Comparison of ENCODE assay signal across 8 mouse cellular contexts in the genomic region with DNA sequence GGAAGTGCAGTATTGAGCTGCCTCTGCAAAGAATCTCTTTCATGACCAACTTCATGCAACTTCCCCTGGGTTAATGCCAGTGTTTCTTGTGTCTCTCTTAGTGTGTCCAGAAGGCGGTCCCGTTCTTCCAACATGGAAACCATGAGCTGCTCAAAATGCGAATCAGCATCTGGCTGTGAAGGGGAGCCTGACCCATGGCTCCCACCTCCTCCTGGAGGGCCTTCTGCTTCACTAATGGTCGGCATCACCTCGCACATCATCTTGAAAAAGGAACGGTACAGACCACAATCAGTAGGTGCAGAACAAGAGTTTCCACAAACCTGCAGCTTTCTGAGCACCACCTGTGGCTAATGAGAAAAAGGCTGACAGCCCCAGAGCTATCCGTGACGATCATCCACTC. TPM values are rescaled to one million over a fixed set of nuclear protein-coding genes. Genes with fewer than 3 reads are reported as not detected.
DNase-seq lines count a peak whose midpoint lies in the region; ATAC-seq and TF ChIP-seq lines count a peak whose summit lies in the region.

No protein-coding gene starts in this region.

- H3K27ac ChIP-seq in kidney, embryonic 16.5 days (ENCODE audit: low read length): no peak overlapping the region
- H3K27ac ChIP-seq in embryonic facial prominence, embryonic 13.5 days: no peak overlapping the region
- H3K27ac ChIP-seq in hindbrain, postnatal 0 days: 0 out of 2 replicates have a peak overlapping the region, but pooled peaks have one; percentile 76
- H3K27ac ChIP-seq in midbrain, postnatal 0 days (ENCODE audit: low read depth, low read length): no peak overlapping the region

- no peaks in the 10 kb centered on the region for H3K9me3 ChIP-seq in kidney, embryonic 16.5 days (ENCODE audit: low read length)
- no peaks in the 10 kb centered on the region for H3K9me3 ChIP-seq in embryonic facial prominence, embryonic 13.5 days
- no peaks in the 10 kb centered on the region for H3K9me3 ChIP-seq in hindbrain, postnatal 0 days (ENCODE audit: low read length)
- no peaks in the 10 kb centered on the region for H3K9me3 ChIP-seq in midbrain, postnatal 0 days (ENCODE audit: low read length)

- peaks cover 18% of the 10 kb centered on the region for H3K36me3 ChIP-seq in kidney, embryonic 16.5 days (ENCODE audit: insufficient read depth, low read length)
- peaks cover 43% of the 10 kb centered on the region for H3K36me3 ChIP-seq in embryonic facial prominence, embryonic 13.5 days
- H3K36me3 ChIP-seq in hindbrain, postnatal 0 days (ENCODE audit: insufficient read depth, low read length): peaks cover 8% of the 10 kb centered on the region; the same call in 1 of the 2 replicates
- peaks cover 7% of the 10 kb centered on the region; the same call in 1 of the 2 replicates for H3K36me3 ChIP-seq in midbrain, postnatal 0 days (ENCODE audit: insufficient read depth, low read length)

- no peak for DNase-seq in kidney, postnatal 36 days
- DNase-seq in hindbrain, postnatal 0 days (ENCODE audit: low spot score): no peak
- no peak for DNase-seq in midbrain, postnatal 0 days (ENCODE audit: low spot score)
- DNase-seq in left cerebral cortex, adult 9 months (ENCODE audit: low spot score in 2 of 2): no peak
- DNase-seq in right cerebral cortex, postnatal 14 days: no peak
- no peak for DNase-seq in gastrocnemius, postnatal 14 days

- H3K9ac ChIP-seq in kidney, embryonic 16.5 days (replicated peaks; ENCODE audit: low read length): peak overlapping the region; percentile 96; the same call in 1 of the 2 replicates
- H3K9ac ChIP-seq in embryonic facial prominence, embryonic 13.5 days: peak overlapping the region; percentile 98
- peak overlapping the region; percentile 98 for H3K9ac ChIP-seq in hindbrain, postnatal 0 days (replicated peaks; ENCODE audit: low read length)
- peak overlapping the region; percentile 97; the same call in 1 of the 2 replicates for H3K9ac ChIP-seq in midbrain, postnatal 0 days (replicated peaks; ENCODE audit: low read length, poor library complexity, severe bottlenecking)

- H3K4me3 ChIP-seq in kidney, embryonic 16.5 days (ENCODE audit: low read length): peak overlapping the region; percentile 95; the same call in 1 of the 2 replicates
- peak overlapping the region; percentile 96 for H3K4me3 ChIP-seq in embryonic facial prominence, embryonic 13.5 days
- H3K4me3 ChIP-seq in hindbrain, postnatal 0 days (ENCODE audit: low read length): peak overlapping the region; percentile 98; the same call in 1 of the 2 replicates
- peak overlapping the region; percentile 96 for H3K4me3 ChIP-seq in midbrain, postnatal 0 days (ENCODE audit: low read depth, low read length)

- ATAC-seq in kidney, embryonic 16.5 days (ENCODE audit: low FRiP score, low TSS enrichment): no peak
- ATAC-seq in embryonic facial prominence, embryonic 13.5 days (ENCODE audit: insufficient number of reproducible peaks, insufficient read depth, low FRiP score, low TSS enrichment, low read depth): no peak
- ATAC-seq in hindbrain, postnatal 0 days: no peak
- ATAC-seq in midbrain, postnatal 0 days (ENCODE audit: low FRiP score): no peak

- H3K4me1 ChIP-seq in kidney, embryonic 16.5 days (ENCODE audit: insufficient read depth, low read length): peaks cover 19% of the 10 kb centered on the region
- peaks cover 22% of the 10 kb centered on the region for H3K4me1 ChIP-seq in embryonic facial prominence, embryonic 13.5 days
- H3K4me1 ChIP-seq in hindbrain, postnatal 0 days (ENCODE audit: insufficient read depth, low read length): peaks cover 13% of the 10 kb centered on the region
- H3K4me1 ChIP-seq in midbrain, postnatal 0 days (ENCODE audit: insufficient read depth, low read length): peaks cover 9% of the 10 kb centered on the region; the same call in 1 of the 2 replicates

- H3K4me2 ChIP-seq in kidney, embryonic 16.5 days (replicated peaks; ENCODE audit: low read depth, low read length): peak overlapping the region; percentile 88
- H3K4me2 ChIP-seq in embryonic facial prominence, embryonic 13.5 days: peak overlapping the region; percentile 84
- H3K4me2 ChIP-seq in hindbrain, postnatal 0 days (ENCODE audit: low read depth, low read length): peak overlapping the region; percentile 83
- peak overlapping the region; percentile 80 for H3K4me2 ChIP-seq in midbrain, postnatal 0 days (ENCODE audit: low read depth, low read length, poor library complexity, severe bottlenecking)

- no peak for TF ChIP-seq CTCF in hindbrain, postnatal 0 days (IDR thresholded peaks at IDR 0.05; ENCODE audit: low read depth)
- TF ChIP-seq CTCF in midbrain, postnatal 0 days (IDR thresholded peaks at IDR 0.05): no peak

- WGBS in kidney, embryonic 16.5 days: 85% methylated on average over 8 of the region's 8 CpGs
- WGBS in embryonic facial prominence, embryonic 13.5 days: 85% methylated on average over 8 of the region's 8 CpGs
- 83% methylated on average over 8 of the region's 8 CpGs for WGBS in hindbrain, postnatal 0 days
- WGBS in midbrain, postnatal 0 days: 84% methylated on average over 8 of the region's 8 CpGs

- intact Hi-C loops in gastrocnemius, postnatal 14 days (cut with DNase I; ENCODE audit: low total_unique reads): no loop called here

- H3K27me3 ChIP-seq in kidney, embryonic 16.5 days (ENCODE audit: insufficient read depth, low read length): no peaks in the 10 kb centered on the region
- no peaks in the 10 kb centered on the region for H3K27me3 ChIP-seq in embryonic facial prominence, embryonic 13.5 days
- no peaks in the 10 kb centered on the region for H3K27me3 ChIP-seq in hindbrain, postnatal 0 days (ENCODE audit: insufficient read depth, low read length)
- no peaks in the 10 kb centered on the region for H3K27me3 ChIP-seq in midbrain, postnatal 0 days (ENCODE audit: insufficient read depth, low read length)

RNA-seq across cellular contexts. Expression of gene Ppfia1, which starts 1.3 kb away (rescaled TPM):
- polyA plus RNA-seq in kidney, embryonic 16.5 days (2015; fragmentation: Nextera tagmentation; extraction: Ambion mirVana): 26.9 and 37.7 TPM in 2 replicates
- polyA plus RNA-seq in embryonic facial prominence, embryonic 13.5 days (2015; fragmentation: Nextera tagmentation; extraction: Ambion mirVana): 40.6 and 46.1 TPM in 2 replicates
- 27.4 and 36.2 TPM in 2 replicates for total RNA-seq in hindbrain, postnatal 0 days (2014; rRNA removed)
- polyA plus RNA-seq in hindbrain, postnatal 0 days (2015; fragmentation: Nextera tagmentation; extraction: Ambion mirVana): 15.6 and 17.2 TPM in 2 replicates
- 30.4 and 36.0 TPM in 2 replicates for total RNA-seq in midbrain, postnatal 0 days (2014; rRNA removed)
- 12.2 and 14.3 TPM in 2 replicates for polyA plus RNA-seq in midbrain, postnatal 0 days (2015; fragmentation: Nextera tagmentation; extraction: Ambion mirVana)
- total RNA-seq in gastrocnemius, postnatal 14 days (2021): 10 to 100 TPM; 25.6 to 29.6 TPM

RNA-seq across cellular contexts. Expression of gene Fadd, which starts 30.0 kb away (rescaled TPM):
- 13.1 and 15.7 TPM in 2 replicates for polyA plus RNA-seq in kidney, embryonic 16.5 days (2015; fragmentation: Nextera tagmentation; extraction: Ambion mirVana)
- polyA plus RNA-seq in embryonic facial prominence, embryonic 13.5 days (2015; fragmentation: Nextera tagmentation; extraction: Ambion mirVana): 9.6 and 10.0 TPM in 2 replicates
- total RNA-seq in hindbrain, postnatal 0 days (2014; rRNA removed): 3.4 and 4.3 TPM in 2 replicates
- 3.1 and 3.7 TPM in 2 replicates for polyA plus RNA-seq in hindbrain, postnatal 0 days (2015; fragmentation: Nextera tagmentation; extraction: Ambion mirVana)
- 2.3 and 2.6 TPM in 2 replicates for total RNA-seq in midbrain, postnatal 0 days (2014; rRNA removed)
- polyA plus RNA-seq in midbrain, postnatal 0 days (2015; fragmentation: Nextera tagmentation; extraction: Ambion mirVana): 2.4 and 3.4 TPM in 2 replicates
- 1 to 10 TPM; 3.1 to 3.9 TPM for total RNA-seq in gastrocnemius, postnatal 14 days (2021)
